Mouse (Mus musculus): ENCODE data around the gene Wdr90.

- TF ChIP-seq ZC3H11A (IDR thresholded peaks at IDR 0.05; ENCODE audit: borderline replicate concordance, low read depth, low read length) (no peak), MAFK (IDR thresholded peaks at IDR 0.05; ENCODE audit: insufficient read depth, low read depth, low read length) (no peak), HCFC1 (IDR thresholded peaks at IDR 0.05; ENCODE audit: borderline replicate concordance, insufficient read depth, low read length) (0 out of 2 replicates have a peak, but pooled peaks have one; percentile 30)
Measured at GRCm38 (mm10) chr17:25879261-25879660, 18.0 kb upstream of the Wdr90 start.
